Mouse (Mus musculus) CH12.LX (cell line): ENCODE data around the gene Ext2.

ENCODE experiments used
- CHD2 ChIP-seq: IDR thresholded peaks from 2 replicates; pipeline ENCODE4 v1.6.1; 2011; ENCODE audit warnings: low read length, improper control_type of control experiment
- CTCF ChIP-seq, 2 experiments: IDR thresholded peaks in 1 of 2; conservative IDR thresholded peaks in 1 of 2; 2 replicates each; pipeline ENCODE4 v1.5.1; 2011 to 2012; ENCODE audit warnings: low read depth in 2 of 2, low read length in 2 of 2, improper control_type of control experiment in 1 of 2, inconsistent platforms in 1 of 2, mild to moderate bottlenecking in 1 of 2, moderate library complexity in 1 of 2
- EP300 ChIP-seq: IDR thresholded peaks from 2 replicates; pipeline ENCODE4 v1.6.1; 2011; ENCODE audit warnings: low read length, improper control_type of control experiment
- MXI1 ChIP-seq: IDR thresholded peaks from 2 replicates; pipeline ENCODE4 v1.6.1; 2011; ENCODE audit warnings: mild to moderate bottlenecking, low read depth, low read length, improper control_type of control experiment
- MYC ChIP-seq: IDR thresholded peaks from 2 replicates; pipeline ENCODE4 v1.6.1; 2011; ENCODE audit warnings: low read depth, mild to moderate bottlenecking, improper control_type of control experiment, low read length
- NRF1 ChIP-seq: IDR thresholded peaks from 2 replicates; pipeline ENCODE4 v1.6.1; 2014; ENCODE audit warnings: low read depth, mild to moderate bottlenecking, inconsistent platforms, low read length, improper control_type of control experiment, moderate library complexity
- POLR2A ChIP-seq: IDR thresholded peaks from 2 replicates; pipeline ENCODE4 v1.6.1; 2011; ENCODE audit warnings: low read depth, mild to moderate bottlenecking, improper control_type of control experiment, low read length
- TBP ChIP-seq: conservative IDR thresholded peaks from 2 replicates; pipeline ENCODE4 v1.6.1; 2011; ENCODE audit warnings: low read depth, low read length, improper control_type of control experiment
- USF1 ChIP-seq: IDR thresholded peaks from 2 replicates; pipeline ENCODE4 v1.6.1; 2014; ENCODE audit warnings: low read depth, mild to moderate bottlenecking, inconsistent platforms, low read length, improper control_type of control experiment
- ZKSCAN1 ChIP-seq: IDR thresholded peaks from 2 replicates; pipeline ENCODE4 v1.6.1; 2012; ENCODE audit warnings: low read depth, inconsistent platforms, low read length, improper control_type of control experiment, borderline replicate concordance
- ZMIZ1 ChIP-seq: IDR thresholded peaks from 2 replicates; pipeline ENCODE4 v1.6.1; 2012; ENCODE audit warnings: low read depth, mild to moderate bottlenecking, inconsistent platforms, low read length, improper control_type of control experiment
- ZNF384 ChIP-seq: IDR thresholded peaks from 2 replicates; pipeline ENCODE4 v1.6.1; 2012; ENCODE audit warnings: low read depth, low read length, improper control_type of control experiment, inconsistent platforms

GRCm38 (mm10) chr2:93645626-93646320 lies 176.6 kb downstream of the Ext2 start:
- TF ChIP-seq ZNF384 (no peak), POLR2A (no peak), ZKSCAN1 (no peak), USF1 (no peak), TBP (no peak), CTCF (conservative IDR thresholded peaks at IDR 0.05 in 1 of 2, IDR thresholded peaks at IDR 0.05 in 1 of 2; ENCODE audit: low read depth in 2 of 2, low read length in 2 of 2) (no peak), CHD2 (no peak), MXI1 (no peak), MYC (no peak), NRF1 (no peak), ZMIZ1 (no peak), EP300 (no peak)
